Mouse (Mus musculus) right cerebral cortex, postnatal 4 days (tissue): ENCODE results near the gene Ubqln1.
A peak's percentile ranks its signal among the peaks of the same experiment; 100 is the strongest.

Experiments used
- DNase-seq: peaks from one replicate; pipeline ENCODE4 v3.0.0-alpha.2; 2022

Ubqln1 gene

GRCm38 (mm10) chr13:58215592-58216341 is at the start of gene Ubqln1:
Ubqln1 (minus strand) TSS chr13:58215653.
- DNase-seq: peak; percentile 87

- DNase-seq: no peak
Measured at GRCm38 (mm10) chr13:58263546-58263945, 48.1 kb upstream of the Ubqln1 start.

DNA sequence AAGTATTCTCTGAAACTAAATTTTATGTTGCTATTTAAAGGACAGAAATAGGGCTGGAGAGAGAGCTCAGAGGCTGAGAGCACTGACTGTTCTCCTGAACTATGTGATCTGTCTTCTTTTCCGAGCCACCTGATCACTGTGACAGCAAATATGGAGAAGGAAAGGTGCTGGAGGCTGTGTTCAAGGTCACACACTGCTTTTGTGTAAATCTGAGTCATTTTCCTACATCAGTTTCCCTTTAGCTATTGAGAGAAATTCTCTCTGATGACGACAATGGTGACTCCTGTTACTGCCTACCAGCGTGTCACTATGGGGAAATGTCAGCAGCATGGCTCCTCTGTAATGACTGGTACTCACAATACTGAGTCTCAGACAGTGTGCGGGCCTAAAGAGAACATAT is 46.2 kb upstream of the Ubqln1 start:
- no peak for DNase-seq

DNA sequence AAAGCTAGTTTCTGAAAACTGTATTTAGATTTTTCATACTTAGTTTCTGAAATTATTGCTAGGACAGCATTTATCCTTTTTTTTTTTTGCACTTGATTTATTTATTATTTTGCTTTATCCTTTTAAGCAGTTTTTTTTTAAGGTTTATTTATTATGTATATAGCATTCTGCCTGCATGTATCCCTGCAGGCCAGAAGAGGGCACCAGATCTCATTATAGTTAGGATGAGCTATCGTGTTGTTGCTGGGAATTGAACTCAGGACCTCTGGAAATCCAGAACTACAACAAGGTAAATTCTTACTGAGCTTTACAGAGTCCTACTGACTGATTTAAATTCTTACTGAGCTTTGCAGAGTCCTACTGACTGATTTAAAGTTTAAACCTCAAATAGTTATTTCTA is 37.8 kb upstream of the Ubqln1 start:
- DNase-seq: no peak

GRCm38 (mm10) chr13:58248957-58249356 is 33.5 kb upstream of the Ubqln1 start:
- DNase-seq: no peak

DNA sequence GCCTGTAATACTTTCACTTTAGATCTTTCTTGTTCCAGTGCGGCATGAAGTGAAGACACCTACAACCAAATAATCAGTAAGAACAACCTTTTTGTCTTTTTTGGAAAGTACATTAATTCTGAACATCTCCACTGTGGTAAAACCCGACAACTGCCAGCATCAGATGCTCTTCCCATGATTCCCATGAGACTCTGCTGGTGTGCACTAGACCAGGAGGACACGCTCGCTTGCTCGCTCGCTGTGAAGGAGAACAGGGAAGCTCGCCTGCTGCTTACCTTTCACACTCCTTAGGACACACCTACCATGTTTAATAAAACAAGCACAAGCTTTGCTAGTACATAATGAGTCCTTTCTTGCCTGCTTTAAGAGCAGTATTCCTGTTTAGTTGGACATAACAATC is 21.1 kb upstream of the Ubqln1 start:
- DNase-seq: no peak

DNA sequence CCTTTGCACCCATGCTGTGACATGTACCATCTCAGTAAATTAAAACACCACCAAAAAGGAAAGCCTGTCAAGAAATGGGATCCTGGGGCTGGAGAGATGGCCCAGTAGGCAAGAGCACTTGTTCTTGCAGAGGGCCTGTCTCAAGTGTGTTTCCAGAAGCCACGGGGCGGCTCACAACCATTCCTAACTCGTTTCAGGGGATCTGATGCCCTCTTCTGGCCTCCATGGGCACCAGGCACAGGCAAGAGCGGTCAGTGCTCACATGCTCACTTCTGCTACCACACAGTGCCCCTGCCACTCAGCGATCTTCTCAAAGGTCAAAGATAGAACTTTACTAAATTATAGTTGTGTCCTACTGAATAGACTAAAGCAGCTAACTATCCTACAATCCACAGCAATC is 17.2 kb upstream of the Ubqln1 start:
- DNase-seq: peak; percentile 20

DNA sequence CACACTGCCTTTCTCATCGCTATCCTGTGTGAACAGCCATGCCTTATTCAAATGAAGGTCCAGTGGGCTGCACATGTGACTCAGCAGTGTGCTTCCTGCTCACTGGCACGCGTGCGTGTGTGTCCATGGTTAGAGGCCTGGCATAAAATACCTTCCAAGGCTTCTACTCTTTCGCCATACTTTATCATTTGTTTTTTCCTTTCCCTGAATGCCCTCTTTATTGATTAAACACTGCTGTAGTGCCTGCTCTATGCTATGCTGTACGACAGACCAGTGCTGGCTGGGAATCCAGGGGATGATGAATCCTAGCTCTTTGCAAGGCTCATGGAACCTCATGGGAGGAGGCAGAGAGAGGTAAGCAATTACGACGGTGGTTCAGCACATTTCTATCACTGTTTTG is 16.6 kb upstream of the Ubqln1 start:
- no peak for DNase-seq

DNA sequence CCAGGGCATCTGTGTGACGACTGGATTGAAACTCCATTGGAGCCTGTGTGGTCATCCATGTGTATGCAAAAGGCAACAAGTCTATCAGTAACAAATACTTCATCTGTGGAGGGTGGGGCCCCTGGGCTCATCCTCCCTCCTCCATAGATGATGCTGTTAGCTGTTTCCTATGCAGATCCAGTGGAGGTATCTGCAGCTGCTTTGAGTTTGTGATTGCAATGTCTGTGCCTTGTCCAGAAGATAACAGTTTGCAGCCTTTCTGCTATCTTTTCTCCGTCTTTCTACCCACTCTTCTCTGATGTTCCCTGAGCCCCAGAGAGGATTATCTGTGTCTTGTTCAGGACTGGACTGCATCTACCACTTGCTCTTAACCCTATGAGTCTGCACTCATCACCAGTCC is 13.2 kb upstream of the Ubqln1 start:
- no peak for DNase-seq

DNA sequence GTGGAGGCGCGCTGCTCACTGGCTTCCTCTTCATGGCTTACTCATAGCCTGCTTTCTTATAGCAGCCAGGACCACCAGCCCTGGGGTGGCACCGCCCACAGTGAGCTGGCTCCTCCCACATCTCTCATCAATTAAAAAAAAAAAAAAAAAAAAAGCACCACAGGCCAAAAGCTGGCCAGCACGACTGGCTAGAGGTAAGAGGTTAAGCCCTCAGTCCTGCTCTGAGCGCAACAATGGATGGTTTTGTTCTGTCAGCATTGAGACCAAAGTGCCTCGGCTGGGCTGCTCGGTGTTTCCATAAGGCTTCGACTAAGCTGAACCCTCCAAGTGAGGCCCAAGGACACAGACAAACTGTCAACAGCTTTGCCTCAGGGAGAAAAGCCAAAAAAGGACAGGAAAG is 10.2 kb upstream of the Ubqln1 start:
- DNase-seq: no peak

GRCm38 (mm10) chr13:58220206-58220605 is 4.8 kb upstream of the Ubqln1 start:
- no peak for DNase-seq

DNA sequence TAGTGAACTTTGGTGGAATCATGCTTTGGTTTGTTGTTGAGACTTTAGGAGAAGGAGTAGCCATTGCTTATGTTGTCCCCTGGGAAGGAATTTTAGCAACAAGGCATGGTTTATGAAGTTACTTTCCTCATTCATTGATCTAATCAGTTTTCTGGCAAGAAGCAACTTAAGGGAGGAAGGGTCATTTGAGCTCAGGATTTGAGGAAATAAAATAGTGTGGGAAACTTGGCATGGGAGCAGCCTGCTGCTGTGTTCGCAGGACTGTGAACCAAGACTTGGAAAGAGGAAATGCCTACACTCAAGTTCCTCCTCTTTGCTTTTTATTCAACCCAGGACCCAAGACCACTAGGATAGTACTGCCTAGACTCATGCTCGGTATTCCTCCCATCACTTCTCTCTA is 2.1 kb upstream of the Ubqln1 start:
- no peak for DNase-seq

- DNase-seq: no peak
Measured at GRCm38 (mm10) chr13:58216395-58216794, 942 bp upstream of the Ubqln1 start.

GRCm38 (mm10) chr13:58215253-58215591 is 231 bp downstream of the Ubqln1 start:
- DNase-seq: no peak

GRCm38 (mm10) chr13:58214346-58215252 is 854 bp downstream of the Ubqln1 start:
- peak; percentile 2 for DNase-seq

DNA sequence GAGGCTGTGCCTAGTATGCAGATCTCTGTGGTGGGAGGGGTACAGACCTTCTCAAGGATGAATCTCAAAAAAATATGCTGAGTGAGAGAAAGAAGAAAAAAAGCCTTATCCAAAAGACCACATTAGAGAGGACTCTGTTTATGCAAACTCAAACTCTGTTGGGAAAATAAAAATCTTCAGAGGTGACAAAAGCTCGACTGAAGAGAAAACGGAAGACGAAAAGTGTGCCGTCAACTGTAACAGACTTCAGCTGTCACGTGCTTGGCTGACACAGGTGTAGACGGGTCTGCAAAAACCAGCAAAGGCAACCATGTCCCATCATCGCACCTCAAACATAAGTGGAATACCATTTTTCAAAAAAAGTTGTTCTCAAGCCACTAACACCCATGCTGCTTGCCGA is 1.7 kb downstream of the Ubqln1 start:
- DNase-seq: no peak

DNA sequence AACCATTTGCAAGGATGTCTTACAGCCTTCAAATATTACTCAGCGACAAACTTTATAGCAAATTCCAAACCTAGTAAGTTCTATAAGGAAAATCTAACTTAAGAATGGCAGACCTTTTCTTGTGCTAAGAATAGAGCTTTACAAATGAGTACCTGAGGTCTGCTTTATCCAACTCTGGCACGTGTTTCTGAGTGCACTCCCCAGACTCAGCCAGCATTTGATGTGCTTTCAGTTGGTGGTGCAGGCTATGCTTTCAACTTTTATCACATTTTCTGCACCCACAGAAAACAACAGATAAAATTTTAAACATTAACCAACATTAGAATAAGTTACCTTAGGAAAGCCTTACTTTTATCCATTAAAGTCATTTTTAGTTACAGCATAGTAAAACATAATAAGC is 2.9 kb downstream of the Ubqln1 start:
- no peak for DNase-seq

DNA sequence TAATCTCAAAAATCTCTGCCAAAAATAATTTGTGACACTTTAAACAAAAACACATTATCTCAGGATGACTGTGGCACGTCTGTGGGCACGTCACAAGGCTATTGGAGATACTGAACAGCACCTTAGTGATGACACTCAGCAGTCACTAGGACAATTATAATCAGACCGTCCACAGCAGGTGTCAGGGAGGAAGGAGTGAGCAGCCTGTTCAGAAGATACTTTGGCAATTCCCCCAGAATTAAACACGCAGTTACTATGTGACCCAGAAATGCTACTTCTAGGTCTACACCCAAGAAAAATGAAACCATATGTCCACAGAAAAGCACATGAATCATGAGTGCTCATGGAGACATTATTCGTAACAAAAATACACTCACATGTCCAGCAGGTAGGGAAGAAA is 5.0 kb downstream of the Ubqln1 start:
- no peak for DNase-seq

DNA sequence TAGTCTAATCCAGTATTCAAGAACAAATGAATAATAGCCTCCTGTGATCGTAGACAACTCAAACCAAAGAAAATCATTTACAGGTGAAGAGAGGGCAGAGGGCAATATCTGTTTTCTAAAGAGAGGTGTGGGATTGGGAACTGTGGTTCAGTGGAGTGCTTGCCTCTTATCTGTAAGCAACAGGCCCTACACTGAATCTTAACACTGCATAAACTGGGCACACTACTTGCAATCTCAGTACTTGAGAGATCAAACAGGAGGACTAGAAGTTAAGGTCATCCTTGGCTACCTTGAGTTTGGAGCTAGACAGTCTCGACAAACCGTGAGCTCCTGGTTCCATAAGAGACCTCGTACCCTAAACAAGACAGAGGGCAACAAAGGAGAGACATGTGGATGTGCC is 9.4 kb downstream of the Ubqln1 start:
- no peak for DNase-seq

DNA sequence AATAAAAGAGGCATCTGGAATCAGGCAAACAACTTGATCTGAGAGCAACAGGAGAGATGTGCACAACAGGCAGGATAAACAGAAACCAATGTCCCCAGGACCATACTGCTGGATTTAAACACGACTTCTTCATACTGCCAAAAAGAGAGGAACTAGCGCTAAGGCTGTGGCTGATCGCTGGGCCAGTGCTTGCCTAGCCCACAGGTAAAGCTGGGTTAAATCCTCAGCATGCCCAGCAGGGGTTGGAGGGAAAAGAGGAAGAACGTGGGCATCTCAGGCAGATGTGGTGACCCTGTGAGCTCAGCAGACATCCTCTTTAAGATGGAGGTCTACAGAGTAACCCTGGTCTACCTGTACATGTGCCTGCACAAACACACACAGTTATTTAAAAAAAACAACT is 10.5 kb downstream of the Ubqln1 start:
- no peak for DNase-seq

DNA sequence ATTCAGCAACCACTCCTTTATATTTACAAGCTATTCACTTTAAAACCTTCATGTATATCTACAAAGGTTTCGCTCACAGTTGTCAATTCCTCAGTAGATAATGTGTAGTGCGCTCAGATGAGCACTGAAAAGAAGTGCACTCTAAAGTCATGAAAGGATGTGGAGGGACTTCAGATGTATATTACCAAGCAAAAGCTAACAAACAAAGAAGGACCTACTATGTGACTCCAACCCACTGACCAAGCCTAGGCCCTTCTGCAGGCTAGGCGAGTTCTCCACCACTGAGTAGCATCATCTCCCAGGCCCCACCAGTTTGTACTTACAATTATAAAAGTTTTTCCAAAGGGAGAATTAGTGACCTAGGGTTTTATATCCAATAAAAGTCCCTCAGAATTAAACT is 11.3 kb downstream of the Ubqln1 start:
- no peak for DNase-seq

GRCm38 (mm10) chr13:58202903-58203302 is 12.6 kb downstream of the Ubqln1 start:
- no peak for DNase-seq

GRCm38 (mm10) chr13:58201908-58202307 is 13.5 kb downstream of the Ubqln1 start:
- DNase-seq: no peak

GRCm38 (mm10) chr13:58201343-58201742 is 14.1 kb downstream of the Ubqln1 start:
- DNase-seq: no peak
